Mouse (Mus musculus): Measurements from ENCODE around the gene Gm13698. TPM values are rescaled to one million over a fixed set of nuclear protein-coding genes. Genes with fewer than 3 reads are reported as not detected.
"Not testable (repeated sequence)": the region's sequence is repeated elsewhere in the genome, so short reads cannot be mapped to it uniquely, and the experiment has no call there.

Gene Gm13698
- polyA plus RNA-seq, 1 experiment from 2014 or later: not detected

GRCm38 (mm10) chr2:83984443-83984842, 28.9 kb downstream of the Gm13698 start, which contains the start of gene Gm13697:
TSS of gene Gm13697 (plus strand) at chr2:83984743.
- ATAC-seq; H3K9ac ChIP-seq (ENCODE audit: low read length); H3K27ac ChIP-seq (ENCODE audit: low read depth, low read length); DNase-seq (ENCODE audit: low spot score); H3K4me3 ChIP-seq (ENCODE audit: low read depth, low read length); H3K36me3 ChIP-seq (ENCODE audit: control insufficient read depth, insufficient read depth, low read length); H3K4me2 ChIP-seq (ENCODE audit: low read length); H3K9me3 ChIP-seq (replicated peaks; ENCODE audit: control insufficient read depth, low read length); H3K4me1 ChIP-seq (ENCODE audit: control insufficient read depth, insufficient read depth, low read length); H3K27me3 ChIP-seq (replicated peaks; ENCODE audit: control insufficient read depth, insufficient read depth, low read length): not testable (repeated sequence)
- WGBS: no CpG with 5 or more reads among the region's 6 CpGs

- not testable (repeated sequence) for H3K36me3 ChIP-seq (ENCODE audit: control insufficient read depth, insufficient read depth, low read length); ATAC-seq; H3K4me1 ChIP-seq (ENCODE audit: control insufficient read depth, insufficient read depth, low read length); DNase-seq (ENCODE audit: low spot score); H3K9ac ChIP-seq (ENCODE audit: low read length); H3K27me3 ChIP-seq (replicated peaks; ENCODE audit: control insufficient read depth, insufficient read depth, low read length); H3K4me2 ChIP-seq (ENCODE audit: low read length); H3K4me3 ChIP-seq (ENCODE audit: low read depth, low read length); H3K9me3 ChIP-seq (replicated peaks; ENCODE audit: control insufficient read depth, low read length); H3K27ac ChIP-seq (ENCODE audit: low read depth, low read length)
- no CpG with 5 or more reads among the region's 6 CpGs for WGBS
Observed at GRCm38 (mm10) chr2:83990253-83990652, 34.8 kb downstream of the Gm13698 start, which contains the start of gene Gm13691. TSS of gene Gm13691 (plus strand) at chr2:83990553.

GRCm38 (mm10) chr2:83993639-83994255, 38.3 kb downstream of the Gm13698 start:
- not testable (repeated sequence) for H3K9ac ChIP-seq (ENCODE audit: low read length); H3K4me1 ChIP-seq (ENCODE audit: control insufficient read depth, insufficient read depth, low read length); H3K4me3 ChIP-seq (ENCODE audit: low read depth, low read length); H3K27ac ChIP-seq (ENCODE audit: low read depth, low read length); H3K36me3 ChIP-seq (ENCODE audit: control insufficient read depth, insufficient read depth, low read length); DNase-seq (ENCODE audit: low spot score); ATAC-seq; H3K9me3 ChIP-seq (replicated peaks; ENCODE audit: control insufficient read depth, low read length); H3K4me2 ChIP-seq (ENCODE audit: low read length); H3K27me3 ChIP-seq (replicated peaks; ENCODE audit: control insufficient read depth, insufficient read depth, low read length)
- WGBS: 81% methylated on average over 6 of the region's 9 CpGs

- DNase-seq (ENCODE audit: low spot score); H3K27ac ChIP-seq (ENCODE audit: low read depth, low read length); H3K36me3 ChIP-seq (ENCODE audit: control insufficient read depth, insufficient read depth, low read length); H3K4me3 ChIP-seq (ENCODE audit: low read depth, low read length); H3K9me3 ChIP-seq (replicated peaks; ENCODE audit: control insufficient read depth, low read length); H3K4me2 ChIP-seq (ENCODE audit: low read length); ATAC-seq; H3K9ac ChIP-seq (ENCODE audit: low read length); H3K27me3 ChIP-seq (replicated peaks; ENCODE audit: control insufficient read depth, insufficient read depth, low read length); H3K4me1 ChIP-seq (ENCODE audit: control insufficient read depth, insufficient read depth, low read length): not testable (repeated sequence)
- no CpG with 5 or more reads among the region's 3 CpGs for WGBS
Observed at GRCm38 (mm10) chr2:83994526-83994925, 39.0 kb downstream of the Gm13698 start.

Other genes with a start within 250 kb of the Gm13698 start
- 16.2 and 17.7 TPM in 2 replicates for gene Itgav, start 231.3 kb upstream of the Gm13698 start, polyA plus RNA-seq (2014; fragmentation: Nextera tagmentation; extraction: Ambion mirVana)
- gene Fam171b, start 143.1 kb upstream of the Gm13698 start, polyA plus RNA-seq (2014; fragmentation: Nextera tagmentation; extraction: Ambion mirVana): 55.9 and 66.5 TPM in 2 replicates
- not detected in 2 replicates for gene Zswim2, start 14.5 kb upstream of the Gm13698 start, polyA plus RNA-seq (2014; fragmentation: Nextera tagmentation; extraction: Ambion mirVana)
- gene Gm13693, start 5.8 kb downstream of the Gm13698 start, polyA plus RNA-seq (2014; fragmentation: Nextera tagmentation; extraction: Ambion mirVana): not detected in 2 replicates
- not detected in 2 replicates for gene Gm13695, start 11.6 kb downstream of the Gm13698 start, polyA plus RNA-seq (2014; fragmentation: Nextera tagmentation; extraction: Ambion mirVana)
- gene Gm13696, start 17.4 kb downstream of the Gm13698 start, polyA plus RNA-seq (2014; fragmentation: Nextera tagmentation; extraction: Ambion mirVana): not detected in 2 replicates
- not detected in 2 replicates for gene Gm13694, start 23.2 kb downstream of the Gm13698 start, polyA plus RNA-seq (2014; fragmentation: Nextera tagmentation; extraction: Ambion mirVana)
- not detected in 2 replicates for gene Gm13697, start 29.1 kb downstream of the Gm13698 start, polyA plus RNA-seq (2014; fragmentation: Nextera tagmentation; extraction: Ambion mirVana)
- gene Gm13691, start 34.9 kb downstream of the Gm13698 start, polyA plus RNA-seq (2014; fragmentation: Nextera tagmentation; extraction: Ambion mirVana): not detected in 2 replicates

All from forebrain, embryonic 14.5 days (tissue).